ENCODE assay signal across 7 mouse cellular contexts in genomic region chr17:34564796-34565195, GRCm38 (mm10). TPM values are rescaled to one million over a fixed set of nuclear protein-coding genes. Genes with fewer than 3 reads are reported as not detected.
DNase-seq lines count a peak whose midpoint lies in the region; ATAC-seq and TF ChIP-seq lines count a peak whose summit lies in the region.

No protein-coding gene starts in this region.

- no peaks in the 10 kb centered on the region for H3K27me3 ChIP-seq in intestine, embryonic 16.5 days (replicated peaks; ENCODE audit: control insufficient read depth, insufficient read depth, low read length)

- peak; percentile 99 for DNase-seq in heart, adult 11 months
- DNase-seq in lung, adult 18-20 months: peak; percentile 73 to 82
- no peak for DNase-seq in cerebellum, adult 8-10 months
- DNase-seq in ovary, postnatal 36 days (ENCODE audit: low spot score): no peak
- DNase-seq in urinary bladder, postnatal 36 days (ENCODE audit: low spot score in 2 of 2): no peak

- H3K36me3 ChIP-seq in intestine, embryonic 16.5 days (ENCODE audit: control insufficient read depth, insufficient read depth, low read length): no peaks in the 10 kb centered on the region

- ATAC-seq in intestine, embryonic 16.5 days: peak; percentile 22; the same call in 1 of the 2 replicates

- peak overlapping the region; percentile 34 for H3K4me2 ChIP-seq in intestine, embryonic 16.5 days (ENCODE audit: low read depth, low read length)

- 0 out of 2 replicates have a peak, but pooled peaks have one; percentile 24 for TF ChIP-seq POLR2A in cortical plate, adult 2 months (IDR thresholded peaks at IDR 0.05; ENCODE audit: extremely low read depth, insufficient read depth, low read length)

- H3K4me1 ChIP-seq in cortical plate, adult 2 months (ENCODE audit: control insufficient read depth, insufficient read depth, low read length): no peaks in the 10 kb centered on the region
- peaks cover 6% of the 10 kb centered on the region for H3K4me1 ChIP-seq in intestine, embryonic 16.5 days (ENCODE audit: control insufficient read depth, insufficient read depth, low read length)

- H3K9ac ChIP-seq in intestine, embryonic 16.5 days (ENCODE audit: low read depth, low read length): peak overlapping the region; percentile 46; the same call in 1 of the 2 replicates

- H3K4me3 ChIP-seq in cortical plate, adult 2 months (ENCODE audit: insufficient read depth, low read length): peak overlapping the region; percentile 17; the same call in 1 of the 2 replicates
- H3K4me3 ChIP-seq in intestine, embryonic 16.5 days (ENCODE audit: low read length): peak overlapping the region; percentile 16; the same call in 1 of the 2 replicates

- H3K27ac ChIP-seq in cortical plate, adult 2 months (ENCODE audit: insufficient read depth, low read length): peak overlapping the region; percentile 81
- H3K27ac ChIP-seq in intestine, embryonic 16.5 days (ENCODE audit: low read length): peak overlapping the region; percentile 65

- 39% methylated on average over 3 of the region's 3 CpGs for WGBS in intestine, embryonic 16.5 days

- H3K9me3 ChIP-seq in intestine, embryonic 16.5 days (ENCODE audit: control insufficient read depth, low read length): no peaks in the 10 kb centered on the region

- no peak for TF ChIP-seq CTCF in cortical plate, adult 2 months (IDR thresholded peaks at IDR 0.05; ENCODE audit: extremely low read depth, insufficient read depth, low read length)

RNA-seq across cellular contexts. Expression of gene Notch4, which starts 0.7 kb away (rescaled TPM):
- polyA plus RNA-seq in cortical plate, adult 2 months (2012; rRNA removed): 3.4 and 3.8 TPM in 2 replicates
- 2.5 and 3.8 TPM in 2 replicates for polyA plus RNA-seq in intestine, embryonic 16.5 days (2015; fragmentation: Nextera tagmentation; extraction: Ambion mirVana)

RNA-seq across cellular contexts. Expression of gene Gpsm3, which starts 24.8 kb away (rescaled TPM):
- polyA plus RNA-seq in cortical plate, adult 2 months (2012; rRNA removed): 2.9 and 3.5 TPM in 2 replicates
- 12.0 and 12.5 TPM in 2 replicates for polyA plus RNA-seq in intestine, embryonic 16.5 days (2015; fragmentation: Nextera tagmentation; extraction: Ambion mirVana)

RNA-seq across cellular contexts. Expression of gene Pbx2, which starts 26.3 kb away (rescaled TPM):
- 66.2 and 72.6 TPM in 2 replicates for polyA plus RNA-seq in cortical plate, adult 2 months (2012; rRNA removed)
- polyA plus RNA-seq in intestine, embryonic 16.5 days (2015; fragmentation: Nextera tagmentation; extraction: Ambion mirVana): 5.6 and 6.9 TPM in 2 replicates

RNA-seq across cellular contexts. Expression of gene Ager, which starts 32.9 kb away (rescaled TPM):
- polyA plus RNA-seq in cortical plate, adult 2 months (2012; rRNA removed): 1.5 and 1.6 TPM in 2 replicates
- 2.3 and 2.4 TPM in 2 replicates for polyA plus RNA-seq in intestine, embryonic 16.5 days (2015; fragmentation: Nextera tagmentation; extraction: Ambion mirVana)

RNA-seq across cellular contexts. Expression of gene Rnf5, which starts 38.7 kb away (rescaled TPM):
- polyA plus RNA-seq in cortical plate, adult 2 months (2012; rRNA removed): 125 and 130 TPM in 2 replicates
- polyA plus RNA-seq in intestine, embryonic 16.5 days (2015; fragmentation: Nextera tagmentation; extraction: Ambion mirVana): 190 and 197 TPM in 2 replicates

Comparison
In these comparisons a context has a peak if more than half of its experiments do, and no peak if none do; other contexts are left out.
1. DNase-seq: peak in heart, adult 11 months (single experiment) and lung, adult 18-20 months (2 of 2); none in cerebellum, adult 8-10 months (single experiment), ovary, postnatal 36 days (single experiment) and urinary bladder, postnatal 36 days (0 of 2).